Mouse (Mus musculus): ENCODE measurements around the gene Haghl.
A peak's percentile ranks its signal among the peaks of the same experiment; 100 is the strongest.

The Haghl gene

DNA sequence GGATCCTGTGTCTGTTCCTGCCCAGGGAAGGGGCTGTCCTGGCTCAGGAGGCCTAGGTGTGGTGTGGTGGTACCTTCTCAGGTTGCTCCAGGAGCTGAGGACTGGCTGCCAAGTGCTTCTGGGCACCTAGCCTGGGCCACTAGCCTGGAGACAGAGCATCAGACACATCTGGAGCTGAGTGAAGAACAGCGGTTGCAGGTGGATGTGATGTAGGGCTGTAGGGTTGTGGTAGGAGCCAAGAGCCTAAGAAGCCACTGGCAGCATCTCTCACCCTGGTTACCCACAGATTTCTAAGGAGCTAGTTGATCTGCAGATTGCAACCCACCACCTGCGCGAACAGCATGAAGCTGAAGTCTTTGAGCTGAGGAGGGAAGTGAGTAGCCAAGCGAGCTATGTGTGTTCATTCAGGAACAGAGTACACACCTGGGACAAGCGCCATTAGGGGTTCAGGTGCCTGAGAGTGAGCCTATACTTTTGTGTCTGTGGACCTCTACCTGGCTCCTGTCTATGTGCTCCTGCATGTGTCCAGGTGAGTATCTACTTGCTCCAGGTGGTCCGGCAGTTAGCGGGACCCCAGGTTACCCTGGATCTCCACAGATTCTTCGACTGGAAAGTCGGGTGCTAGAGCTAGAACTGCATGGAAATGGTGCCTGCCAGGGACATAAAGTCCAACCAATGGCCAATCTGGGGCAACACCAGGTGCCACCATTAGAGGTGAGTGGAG is 1.5 kb upstream of the Haghl start:
- no peak for DNase-seq (ENCODE audit: low spot score in 2 of 2)

GRCm38 (mm10) chr17:25786280-25786679 is 807 bp upstream of the Haghl start, which contains the start of gene Ccdc78:
Gene Ccdc78, plus strand, starts transcription at chr17:25786580.
- no peak for DNase-seq (ENCODE audit: low spot score in 2 of 2)

- no peak for DNase-seq (ENCODE audit: low spot score in 2 of 2)
Observed at GRCm38 (mm10) chr17:25783861-25784574, 1.5 kb downstream of the Haghl start.

- no peak for DNase-seq (ENCODE audit: low spot score in 2 of 2)
Observed at GRCm38 (mm10) chr17:25783086-25783485, 2.4 kb downstream of the Haghl start.

- no peak for DNase-seq (ENCODE audit: low spot score in 2 of 2)
Observed at GRCm38 (mm10) chr17:25781339-25781738, 4.1 kb downstream of the Haghl start.

DNA sequence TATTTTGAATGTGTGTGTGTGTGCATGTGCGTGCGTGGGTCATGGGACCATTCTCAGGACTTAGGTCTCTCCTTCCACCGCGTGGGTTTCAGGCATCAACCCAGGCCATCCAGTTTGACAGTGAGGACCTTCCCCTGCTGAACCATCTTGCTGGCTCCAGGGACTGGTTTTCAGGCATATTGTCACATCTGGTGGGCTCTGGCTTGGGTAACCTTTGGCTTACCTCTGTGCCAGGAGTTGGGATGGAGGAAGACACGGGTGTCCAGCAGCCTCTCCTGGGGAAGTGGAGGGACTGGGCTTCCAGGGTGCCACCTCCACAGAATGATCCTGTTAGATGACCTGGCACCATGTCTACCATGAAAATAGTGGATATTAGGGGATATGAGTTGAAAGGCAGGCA is 7.5 kb downstream of the Haghl start:
- no peak for DNase-seq (ENCODE audit: low spot score in 2 of 2)

DNA sequence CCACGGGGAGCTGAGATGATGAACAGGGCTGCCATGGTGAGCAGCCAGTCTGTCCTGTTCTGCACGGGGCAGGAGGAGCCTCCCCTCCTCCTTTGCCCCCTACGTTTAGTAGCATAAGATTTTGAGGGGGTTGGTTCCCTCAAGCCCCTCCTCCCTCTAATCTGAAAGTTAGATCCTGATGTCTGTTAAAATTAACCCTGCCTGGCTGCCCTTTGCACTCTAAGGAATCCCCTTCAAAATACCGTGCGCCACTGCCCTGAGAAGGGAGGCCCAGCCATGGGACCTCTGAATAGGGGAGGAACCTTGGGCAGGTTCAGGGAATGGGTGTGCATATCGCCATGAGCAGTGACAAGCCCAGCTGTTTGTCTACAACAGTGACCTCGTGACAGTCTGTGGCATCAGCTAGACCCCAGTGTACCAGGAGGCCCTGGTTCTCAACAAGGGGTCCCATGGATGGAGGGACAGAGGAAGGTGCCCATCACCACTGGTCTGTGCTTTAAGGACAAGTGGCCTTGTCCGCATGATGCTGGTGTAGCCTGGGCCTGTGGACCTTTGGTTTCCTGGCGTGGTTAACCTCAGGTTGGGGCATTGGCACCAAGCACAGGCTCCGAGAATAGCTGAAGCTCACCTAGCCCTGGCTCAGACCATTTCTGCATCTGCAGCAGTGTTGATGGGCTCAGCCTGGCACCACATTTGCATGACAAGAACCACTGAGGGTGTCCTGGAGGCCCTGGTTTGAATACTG is 10.0 kb downstream of the Haghl start:
- DNase-seq (ENCODE audit: low spot score in 2 of 2) = no peak

- peak; percentile 98 to 99 for DNase-seq (ENCODE audit: low spot score in 2 of 2)
Observed at GRCm38 (mm10) chr17:25773549-25774120, 11.8 kb downstream of the Haghl start, which contains the start of gene Narfl. Gene Narfl, plus strand, starts transcription at chr17:25773776.

GRCm38 (mm10) chr17:25769331-25769730 is 16.1 kb downstream of the Haghl start:
- DNase-seq (ENCODE audit: low spot score in 2 of 2) = no peak

DNA sequence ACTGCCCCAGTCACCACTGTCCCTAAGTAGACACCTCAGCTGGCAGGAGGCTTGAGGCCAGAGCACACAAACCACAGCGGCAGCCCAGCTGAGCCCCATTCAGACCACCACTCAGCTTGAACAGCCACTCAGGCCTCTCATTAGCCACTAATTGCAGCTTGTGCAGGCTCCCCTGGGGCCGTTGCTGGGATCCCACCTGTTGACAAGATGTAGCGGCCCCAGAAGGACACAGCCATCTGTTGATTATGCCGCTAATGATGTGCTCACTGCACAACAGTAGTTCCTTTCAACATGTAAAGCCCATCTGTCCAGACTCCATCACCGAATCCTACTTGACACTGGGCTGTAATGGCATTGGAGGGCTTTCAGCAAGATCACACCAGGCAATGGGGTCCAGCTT is 19.6 kb downstream of the Haghl start:
- no peak for DNase-seq (ENCODE audit: low spot score in 2 of 2)

DNA sequence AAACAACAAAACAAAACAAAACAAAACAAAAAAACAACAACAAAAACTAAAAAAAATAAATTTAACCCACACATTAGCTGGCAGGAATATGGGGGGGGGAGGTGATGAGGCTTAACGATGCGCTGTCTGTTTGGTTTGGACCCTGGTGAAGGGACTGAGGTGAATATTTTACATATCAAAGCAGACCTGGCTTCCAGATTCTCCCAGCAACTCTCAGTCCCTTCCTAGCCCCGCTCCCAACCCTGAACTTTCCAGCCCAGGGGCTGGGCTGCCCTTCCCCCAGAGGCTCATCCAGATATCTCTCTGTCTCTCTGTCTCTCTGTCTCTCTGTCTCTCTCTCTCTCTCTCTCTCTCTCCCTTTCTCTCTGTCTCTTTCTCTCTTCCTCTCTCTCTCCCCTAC is 22.9 kb downstream of the Haghl start:
- DNase-seq (ENCODE audit: low spot score in 2 of 2) = no peak

DNA sequence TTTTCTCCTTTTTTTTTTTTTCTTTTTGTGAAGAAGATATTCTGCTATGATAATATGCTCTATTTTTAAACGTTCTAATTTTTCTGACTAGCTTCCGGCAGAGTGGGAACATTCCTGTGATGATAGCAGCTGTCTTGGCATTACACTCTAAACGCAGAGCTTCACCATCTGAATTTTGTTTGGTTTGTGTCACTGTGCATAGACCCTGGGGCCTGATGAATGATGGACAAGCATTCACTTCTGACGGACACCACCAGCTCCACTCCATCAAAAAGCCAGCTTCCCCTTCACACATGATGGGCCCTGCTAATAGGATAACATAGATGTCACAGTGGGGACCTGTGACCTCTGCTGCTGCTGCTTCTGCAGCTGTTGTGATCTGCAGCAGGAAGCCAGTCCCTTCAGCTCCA is 23.9 kb downstream of the Haghl start:
- DNase-seq (ENCODE audit: low spot score in 2 of 2) = no peak

- DNase-seq (ENCODE audit: low spot score in 2 of 2) = no peak
Observed at GRCm38 (mm10) chr17:25760148-25760547, 25.3 kb downstream of the Haghl start.

DNA sequence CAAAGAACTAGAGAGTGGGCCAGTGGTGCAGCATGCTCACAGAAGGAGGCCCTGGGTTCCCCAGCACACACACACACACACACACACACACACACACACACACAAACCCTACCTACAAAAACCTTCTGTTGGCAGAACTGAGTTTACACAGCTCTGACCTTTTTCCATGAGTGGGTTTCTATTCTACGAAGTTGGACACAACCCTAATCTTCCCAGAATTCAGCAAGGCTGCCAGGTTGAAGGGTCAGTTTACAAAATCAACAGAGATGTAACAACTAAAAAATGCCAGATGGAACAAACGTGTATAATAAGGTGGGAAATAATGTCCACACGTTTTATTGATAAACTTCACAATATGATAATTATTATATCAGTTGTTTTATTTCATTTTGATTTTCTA is 27.8 kb downstream of the Haghl start:
- DNase-seq (ENCODE audit: low spot score in 2 of 2) = no peak

DNA sequence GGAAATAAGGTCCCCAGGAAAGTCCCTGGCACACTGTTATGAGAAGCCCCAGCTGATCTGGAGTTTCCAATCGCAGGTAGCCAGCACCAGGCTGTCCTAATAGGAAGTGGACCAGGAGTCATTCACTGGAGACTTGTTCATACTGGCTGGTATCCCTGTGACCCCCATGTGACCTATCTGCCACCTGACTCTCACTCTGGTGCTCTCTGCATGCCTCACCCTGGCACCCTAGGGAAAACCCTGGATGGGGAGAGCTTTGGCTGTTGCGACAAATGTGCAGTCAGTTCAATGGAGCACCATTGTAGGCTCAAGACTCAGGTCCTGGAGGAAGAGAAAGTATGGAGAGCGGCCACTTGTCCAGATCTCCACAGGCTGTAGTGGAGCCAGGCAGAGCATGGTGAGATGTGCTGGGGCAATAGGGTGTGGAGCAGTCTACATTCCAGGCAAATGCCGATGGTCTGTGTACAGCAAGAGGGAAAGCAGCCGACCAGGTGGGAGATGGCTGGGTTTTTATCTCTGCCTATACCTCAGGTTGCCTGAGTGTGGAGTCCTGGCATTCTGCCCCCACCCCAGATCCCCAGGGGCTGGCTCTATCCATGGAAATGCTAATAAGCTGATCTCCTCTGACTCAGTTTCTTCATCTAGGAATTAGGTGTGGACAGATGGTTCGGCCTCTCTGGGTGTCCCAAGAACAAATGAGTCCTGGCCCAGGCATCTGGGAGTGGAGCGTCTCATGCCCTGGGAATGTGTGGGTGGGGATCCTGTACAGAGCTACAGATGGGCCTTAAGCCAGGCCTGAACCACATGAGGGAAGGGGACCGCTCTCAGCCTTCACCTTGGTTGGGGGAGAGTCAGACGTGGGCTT is 28.9 kb downstream of the Haghl start:
- DNase-seq (ENCODE audit: low spot score in 2 of 2) = no peak

DNA sequence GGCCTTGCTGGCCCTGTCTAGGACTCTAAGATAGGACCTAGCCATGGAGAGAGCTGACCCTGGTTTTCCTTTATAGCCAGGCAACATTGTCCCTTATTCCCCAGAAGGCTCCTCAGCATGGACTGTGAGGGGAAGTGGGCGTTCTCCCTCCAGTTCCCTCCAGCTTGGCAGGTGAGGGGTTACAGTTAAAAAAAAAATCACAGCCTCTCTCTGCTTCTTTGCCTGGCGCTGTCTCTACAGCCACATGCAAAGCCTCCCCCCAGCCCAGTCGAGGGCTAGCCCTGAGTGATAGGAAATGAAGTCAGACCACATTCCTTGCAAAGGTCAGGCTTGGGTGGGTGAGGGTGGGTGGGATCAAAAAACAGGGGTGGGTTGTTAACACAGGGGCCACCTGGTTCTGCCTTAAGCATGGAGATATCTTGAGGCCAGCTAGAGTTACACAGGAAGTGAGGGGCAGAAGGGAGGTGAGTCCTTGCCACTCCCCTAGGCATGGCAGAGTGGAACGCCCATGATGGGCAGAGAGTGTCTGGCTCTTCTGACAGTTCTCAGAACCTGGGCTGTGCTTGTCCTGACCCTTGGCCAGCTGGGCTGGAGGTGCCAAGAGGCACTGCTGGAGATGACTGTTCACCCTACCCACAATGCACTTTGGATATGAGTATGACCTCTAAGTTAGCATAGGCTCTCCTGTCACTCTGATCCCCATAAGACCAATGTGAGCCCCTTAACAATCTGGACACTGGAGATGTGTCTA is 29.7 kb downstream of the Haghl start:
- no peak for DNase-seq (ENCODE audit: low spot score in 2 of 2)

DNA sequence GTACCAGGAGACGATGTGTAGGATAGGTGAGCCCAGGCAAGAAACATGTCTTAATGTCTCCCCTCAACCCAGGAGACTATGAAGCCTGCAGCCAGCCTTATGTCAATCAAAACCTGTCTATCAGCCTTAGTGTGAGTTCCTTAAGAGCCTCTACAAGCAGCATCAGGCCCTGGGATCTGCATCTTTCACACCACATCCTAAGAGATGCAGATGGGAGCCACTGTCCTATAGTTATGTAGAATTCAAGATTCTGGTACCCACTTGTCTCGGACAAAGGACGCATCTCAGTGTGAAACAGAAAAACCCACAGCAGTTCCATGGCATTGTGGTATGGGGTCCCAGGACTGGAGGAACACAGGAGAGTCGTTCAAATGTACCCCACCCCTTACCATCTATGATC is 30.4 kb downstream of the Haghl start:
- DNase-seq (ENCODE audit: low spot score in 2 of 2) = no peak

- DNase-seq (ENCODE audit: low spot score in 2 of 2) = no peak
Observed at GRCm38 (mm10) chr17:25754241-25754640, 31.2 kb downstream of the Haghl start, which contains the start of gene Msln. Gene Msln, minus strand, starts transcription at chr17:25754378.

DNA sequence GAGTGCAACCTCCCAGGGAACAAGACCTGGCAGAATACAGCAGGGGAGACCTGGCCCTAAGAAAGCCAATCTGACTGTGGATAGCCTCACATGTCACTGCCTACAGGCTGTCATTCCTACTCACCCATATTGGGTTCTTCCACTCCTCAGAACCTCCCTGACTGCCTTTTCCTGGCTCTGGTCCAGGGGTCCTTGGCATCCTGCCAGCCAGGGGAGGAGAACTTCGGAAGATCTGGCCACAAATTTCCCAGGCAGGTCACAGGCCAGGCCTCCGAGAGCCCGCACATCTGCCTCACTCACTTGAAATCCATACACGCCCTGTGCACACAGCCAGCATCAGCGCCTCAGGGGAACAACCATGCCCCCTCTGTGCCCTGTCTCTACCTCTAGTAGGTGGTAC is 34.0 kb downstream of the Haghl start:
- peak in 1 of 2 experiments; percentile 41 for DNase-seq (ENCODE audit: low spot score in 2 of 2)

GRCm38 (mm10) chr17:25749314-25749713 is 36.2 kb downstream of the Haghl start:
- no peak for DNase-seq (ENCODE audit: low spot score in 2 of 2)
